In the genomic region with DNA sequence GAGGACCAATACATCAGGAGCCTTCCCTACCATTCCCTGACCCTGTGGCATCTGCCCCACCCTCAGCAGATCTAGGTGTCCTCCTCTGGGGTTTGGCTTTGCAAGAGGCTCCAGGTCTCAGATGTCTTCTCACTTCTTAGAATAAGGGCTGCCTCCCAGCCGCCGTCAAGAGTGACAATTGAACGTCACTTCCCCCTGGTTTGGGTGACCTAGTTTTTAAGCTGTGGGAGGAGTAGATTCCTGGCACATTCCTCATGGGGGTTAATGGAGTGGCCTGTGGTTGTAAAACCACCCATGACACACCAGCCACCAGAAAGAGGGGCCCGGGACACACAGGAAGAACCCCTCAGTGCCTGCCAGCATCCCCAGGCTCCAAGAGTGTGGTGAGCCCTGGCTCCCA, we compare ENCODE assay signal across 9 mouse cellular contexts. TPM values are rescaled to one million over a fixed set of nuclear protein-coding genes. Genes with fewer than 3 reads are reported as not detected.
A peak's percentile ranks its signal among the peaks of the same experiment; 100 is the strongest.
DNase-seq lines count a peak whose midpoint lies in the region; ATAC-seq and TF ChIP-seq lines count a peak whose summit lies in the region.
"Had no signal": no experiment of that assay in that cellular context is flagged by ENCODE, and none has a peak within 500 bp of the region (broad histone marks: within the 10 kb centered on the region; RNA-seq: fewer than 3 reads in every experiment).

No protein-coding gene starts in this region.

- H3K27ac ChIP-seq in heart, adult 2 months: peak overlapping the region; percentile 53
- H3K27ac ChIP-seq: heart, embryonic 15.5 days had no signal

- DNase-seq in heart, adult 2 months: no peak
- DNase-seq in heart, postnatal 36 days: no peak
- peak; percentile 36 for DNase-seq in lung, postnatal 14 days
- DNase-seq in lung, postnatal 25 days (ENCODE audit: low spot score): no peak
- DNase-seq in left cerebral cortex, postnatal 4 days: no peak
- DNase-seq in cerebellum, postnatal 25 days: no peak
- DNase-seq in left cerebral cortex, postnatal 14 days (ENCODE audit: low spot score in 2 of 2): no peak

- TF ChIP-seq POLR2A in heart, adult 2 months (IDR thresholded peaks at IDR 0.05; ENCODE audit: insufficient read depth, low read depth, low read length): no peak

- no peaks in the 10 kb centered on the region for H3K27me3 ChIP-seq in heart, adult 2 months (ENCODE audit: control insufficient read depth, insufficient read depth, low read length)
- H3K27me3 ChIP-seq: heart, embryonic 15.5 days had no signal

- H3K36me3 ChIP-seq in heart, adult 2 months (ENCODE audit: control insufficient read depth, insufficient read depth, low read length): no peaks in the 10 kb centered on the region
- H3K36me3 ChIP-seq: heart, embryonic 15.5 days had no signal

- no peak overlapping the region for H3K4me3 ChIP-seq in heart, adult 2 months
- H3K4me3 ChIP-seq: heart, embryonic 15.5 days had no signal

- intact Hi-C loops in heart, adult 2 months (cut with DNase I): no loop called here
- intact Hi-C loops in heart, postnatal 36 days (cut with DNase I): no loop called here
- intact Hi-C loops in left cerebral cortex, postnatal 4 days (cut with DNase I): no loop called here
- intact Hi-C loops in left cerebral cortex, postnatal 14 days (cut with DNase I): no loop called here

- 26% methylated on average over 4 of the region's 4 CpGs for WGBS in heart, adult 2 months

- no peak for TF ChIP-seq EP300 in heart, adult 2 months (IDR thresholded peaks at IDR 0.05; ENCODE audit: insufficient read depth, low read depth, low read length)

- peak; percentile 56 for ATAC-seq in megakaryocyte, adult 5-6 weeks (ENCODE audit: poor library complexity, severe bottlenecking)

- H3K79me2 ChIP-seq in heart, adult 2 months (replicated peaks; ENCODE audit: control insufficient read depth, insufficient read depth, low read length): no peaks in the 10 kb centered on the region

- H3K9ac ChIP-seq in heart, adult 2 months (ENCODE audit: low read depth, low read length): no peak overlapping the region
- H3K9ac ChIP-seq: heart, embryonic 15.5 days had no signal

- TF ChIP-seq CTCF in heart, adult 2 months (IDR thresholded peaks at IDR 0.05): no peak

- peaks cover 9% of the 10 kb centered on the region for H3K4me1 ChIP-seq in heart, adult 2 months (ENCODE audit: control insufficient read depth, insufficient read depth, low read length)

RNA-seq across cellular contexts. Expression of a gene that starts 50.3 kb away (rescaled TPM):
- 10 to 100 TPM; 34.2 to 35.4 TPM for total RNA-seq in heart, adult 2 months (2021)
- 48.5 and 70.6 TPM in 2 replicates for polyA plus RNA-seq in heart, adult 2 months (2012; rRNA removed)
- 10 to 100 TPM; 30.5 to 31.1 TPM for total RNA-seq in heart, postnatal 36 days (2021)
- 21.1 and 23.0 TPM in 2 replicates for total RNA-seq in megakaryocyte, adult 5-6 weeks (2015)
- total RNA-seq in megakaryocyte, adult 5-6 weeks (2017): 31.8 and 33.3 TPM in 2 replicates
- 10 to 100 TPM; 27.7 TPM for total RNA-seq in left cerebral cortex, postnatal 4 days (2021)
- total RNA-seq in left cerebral cortex, postnatal 14 days (2021): 10 to 100 TPM; 36.0 to 44.1 TPM

RNA-seq across cellular contexts. Expression of a gene that starts 58.8 kb away (rescaled TPM):
- total RNA-seq in heart, adult 2 months (2021): 10 to 100 TPM; 24.3 to 29.9 TPM
- polyA plus RNA-seq in heart, adult 2 months (2012; rRNA removed): 30.3 and 47.5 TPM in 2 replicates
- total RNA-seq in heart, postnatal 36 days (2021): 10 to 100 TPM; 22.5 to 29.5 TPM
- total RNA-seq in megakaryocyte, adult 5-6 weeks (2015): 6.4 and 8.8 TPM in 2 replicates
- total RNA-seq in megakaryocyte, adult 5-6 weeks (2017): 7.8 and 10.5 TPM in 2 replicates
- total RNA-seq in left cerebral cortex, postnatal 4 days (2021): 1 to 10 TPM; 1.7 to 1.8 TPM
- 1 to 10 TPM; 1.8 to 2.3 TPM for total RNA-seq in left cerebral cortex, postnatal 14 days (2021)
